25 mouse cellular contexts compared by ENCODE assay signal in the genomic region with DNA sequence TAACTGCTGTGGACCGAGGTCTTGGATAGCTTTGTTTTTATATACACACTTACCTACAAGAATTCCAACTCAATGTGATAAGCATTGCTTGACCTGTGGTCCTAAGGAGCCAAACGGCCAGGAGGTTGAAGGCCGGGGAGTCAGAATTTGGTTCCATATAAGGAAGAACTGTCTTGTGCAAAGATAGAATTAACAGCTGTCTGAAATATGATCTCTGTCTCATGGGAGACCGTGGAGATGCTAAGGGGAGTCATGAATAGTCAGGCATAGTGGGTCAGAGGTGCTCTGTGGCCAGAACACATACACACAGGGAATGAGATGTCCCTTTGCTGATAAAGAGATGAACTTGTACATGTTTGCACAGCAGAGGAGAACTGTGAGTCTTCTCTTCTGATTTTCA. TPM values are rescaled to one million over a fixed set of nuclear protein-coding genes. Genes with fewer than 3 reads are reported as not detected.
DNase-seq lines count a peak whose midpoint lies in the region; ATAC-seq and TF ChIP-seq lines count a peak whose summit lies in the region.
"Had no signal": no experiment of that assay in that cellular context is flagged by ENCODE, and none has a peak within 500 bp of the region (broad histone marks: within the 10 kb centered on the region; RNA-seq: fewer than 3 reads in every experiment).

No protein-coding gene starts in this region.

- TF ChIP-seq EP300 in stomach, postnatal 0 days (optimal IDR thresholded peaks at IDR 0.05), result no peak

- DNase-seq in gastrocnemius, adult 18-20 months (ENCODE audit: low spot score), result peak; percentile 57
- no peak for DNase-seq in gastrocnemius, adult 8-10 months (ENCODE audit: low spot score in 2 of 2)
- no peak for DNase-seq in kidney, adult 9 months
- DNase-seq in embryo, embryonic 10.5 days (ENCODE audit: low spot score), result peak; percentile 55
- no peak for DNase-seq in stomach, postnatal 0 days (ENCODE audit: low spot score)
- DNase-seq in layer of hippocampus, postnatal 36 days, result no peak
- DNase-seq: adrenal gland, postnatal 36 days; cerebellum, adult 11-12 months; cerebellum, postnatal 14 days; heart, postnatal 10 days; kidney, postnatal 25 days; liver, embryonic 13.5 days; lung, adult 2 months; lung, postnatal 14 days; thymus, postnatal 14 days had no signal

- ATAC-seq in kidney, embryonic 15.5 days (replicated peaks; ENCODE audit: low FRiP score), result no peak
- no peak for ATAC-seq in stomach, postnatal 0 days (ENCODE audit: low FRiP score, low TSS enrichment)
- no peak for ATAC-seq in intestine, embryonic 16.5 days
- ATAC-seq: activated CD4-positive, CD25-positive, alpha-beta regulatory T cell, adult 4 months; forebrain, embryonic 15.5 days; inflammation-experienced regulatory T-cells, adult 6 months had no signal

- peaks cover 75% of the 10 kb centered on the region for H3K4me1 ChIP-seq in kidney, embryonic 15.5 days
- peaks cover 17% of the 10 kb centered on the region for H3K4me1 ChIP-seq in stomach, postnatal 0 days (replicated peaks; ENCODE audit: control insufficient read depth, insufficient read depth)
- H3K4me1 ChIP-seq in intestine, embryonic 16.5 days (ENCODE audit: control insufficient read depth, insufficient read depth, low read length), result peaks cover 41% of the 10 kb centered on the region

- no peaks in the 10 kb centered on the region for H3K9me3 ChIP-seq in kidney, embryonic 15.5 days (replicated peaks)
- no peaks in the 10 kb centered on the region for H3K9me3 ChIP-seq in stomach, postnatal 0 days (ENCODE audit: control insufficient read depth, low read length)
- H3K9me3 ChIP-seq in intestine, embryonic 16.5 days (ENCODE audit: control insufficient read depth, low read length), result no peaks in the 10 kb centered on the region
- H3K9me3 ChIP-seq: embryonic facial prominence, embryonic 15.5 days; forebrain, embryonic 15.5 days; heart, embryonic 12.5 days; hindbrain, embryonic 13.5 days; liver, embryonic 13.5 days; midbrain, embryonic 12.5 days had no signal

- no peak for TF ChIP-seq CTCF in stomach, postnatal 0 days (IDR thresholded peaks at IDR 0.05; ENCODE audit: low read depth)

- H3K9ac ChIP-seq in kidney, embryonic 15.5 days, result no peak overlapping the region
- no peak overlapping the region for H3K9ac ChIP-seq in stomach, postnatal 0 days (ENCODE audit: low read length)
- no peak overlapping the region for H3K9ac ChIP-seq in intestine, embryonic 16.5 days (ENCODE audit: low read depth, low read length)
- H3K9ac ChIP-seq: embryonic facial prominence, embryonic 15.5 days; forebrain, embryonic 15.5 days; heart, embryonic 12.5 days; hindbrain, embryonic 13.5 days; liver, embryonic 13.5 days; midbrain, embryonic 12.5 days had no signal

- WGBS in kidney, embryonic 15.5 days, result 37% methylated on average over 4 of the region's 4 CpGs
- 50% methylated on average over 4 of the region's 4 CpGs for WGBS in stomach, postnatal 0 days
- WGBS in intestine, embryonic 16.5 days, result 61% methylated on average over 4 of the region's 4 CpGs

- H3K4me2 ChIP-seq in kidney, embryonic 15.5 days, result no peak overlapping the region
- no peak overlapping the region for H3K4me2 ChIP-seq in stomach, postnatal 0 days (replicated peaks; ENCODE audit: low read depth)
- no peak overlapping the region for H3K4me2 ChIP-seq in intestine, embryonic 16.5 days (ENCODE audit: low read depth, low read length)
- H3K4me2 ChIP-seq: embryonic facial prominence, embryonic 15.5 days; forebrain, embryonic 15.5 days; heart, embryonic 12.5 days; hindbrain, embryonic 13.5 days; liver, embryonic 13.5 days; midbrain, embryonic 12.5 days had no signal

- H3K27ac ChIP-seq in kidney, embryonic 15.5 days, result 0 out of 2 replicates have a peak overlapping the region, but pooled peaks have one; percentile 32
- H3K27ac ChIP-seq in stomach, postnatal 0 days (replicated peaks), result peak overlapping the region; percentile 40; the same call in 1 of the 2 replicates
- no peak overlapping the region for H3K27ac ChIP-seq in intestine, embryonic 16.5 days (ENCODE audit: low read length)
- H3K27ac ChIP-seq: embryonic facial prominence, embryonic 15.5 days; forebrain, embryonic 15.5 days; hindbrain, embryonic 13.5 days; liver, embryonic 13.5 days; midbrain, embryonic 12.5 days had no signal

- H3K27me3 ChIP-seq in kidney, embryonic 15.5 days, result no peaks in the 10 kb centered on the region
- H3K27me3 ChIP-seq in stomach, postnatal 0 days (ENCODE audit: control insufficient read depth, insufficient read depth, low read length), result no peaks in the 10 kb centered on the region
- no peaks in the 10 kb centered on the region for H3K27me3 ChIP-seq in intestine, embryonic 16.5 days (replicated peaks; ENCODE audit: control insufficient read depth, insufficient read depth, low read length)
- H3K27me3 ChIP-seq: embryonic facial prominence, embryonic 15.5 days; forebrain, embryonic 15.5 days; heart, embryonic 12.5 days; hindbrain, embryonic 13.5 days; liver, embryonic 13.5 days; midbrain, embryonic 12.5 days had no signal

- H3K4me3 ChIP-seq in kidney, embryonic 15.5 days (replicated peaks), result no peak overlapping the region
- no peak overlapping the region for H3K4me3 ChIP-seq in stomach, postnatal 0 days (ENCODE audit: low read depth, low read length)
- H3K4me3 ChIP-seq in intestine, embryonic 16.5 days (ENCODE audit: low read length), result no peak overlapping the region
- H3K4me3 ChIP-seq: embryonic facial prominence, embryonic 15.5 days; forebrain, embryonic 15.5 days; heart, embryonic 12.5 days; hindbrain, embryonic 13.5 days; liver, embryonic 13.5 days; midbrain, embryonic 12.5 days had no signal

- H3K36me3 ChIP-seq in kidney, embryonic 15.5 days, result peaks cover 7% of the 10 kb centered on the region; the same call in 1 of the 2 replicates
- H3K36me3 ChIP-seq in stomach, postnatal 0 days (ENCODE audit: control insufficient read depth, insufficient read depth, low read length), result 0 out of 2 replicates have a peak, but pooled peaks cover 3% of the 10 kb centered on the region
- no peaks in the 10 kb centered on the region; the same call in 1 of the 2 replicates for H3K36me3 ChIP-seq in intestine, embryonic 16.5 days (ENCODE audit: control insufficient read depth, insufficient read depth, low read length)
- H3K36me3 ChIP-seq: forebrain, embryonic 15.5 days; hindbrain, embryonic 13.5 days; liver, embryonic 13.5 days; midbrain, embryonic 12.5 days had no signal

RNA-seq across cellular contexts. Expression of a gene that starts 51.5 kb away (rescaled TPM):
- 10 to 100 TPM; 13.4 to 17.4 TPM for total RNA-seq in gastrocnemius, adult 18-20 months (2021)
- 10 to 100 TPM; 15.7 to 19.6 (median 16.5) TPM for total RNA-seq in gastrocnemius, adult 8-10 months (2022)
- polyA plus RNA-seq in kidney, embryonic 15.5 days (2015; fragmentation: Nextera tagmentation; extraction: Ambion mirVana), result 50.8 and 58.6 TPM in 2 replicates
- 49.8 and 51.3 TPM in 2 replicates for polyA plus RNA-seq in stomach, postnatal 0 days (2015; fragmentation: Nextera tagmentation; extraction: Ambion mirVana)
- 64.7 and 66.5 TPM in 2 replicates for polyA plus RNA-seq in intestine, embryonic 16.5 days (2015; fragmentation: Nextera tagmentation; extraction: Ambion mirVana)
- 10 to 100 TPM in 1 of 2 experiments, 1 to 10 TPM in 1; 7.2 to 11.8 TPM for total RNA-seq in layer of hippocampus, postnatal 36 days (2021)
- total RNA-seq: MEL had no signal

Comparison
In these comparisons a context has a peak if more than half of its experiments do, and no peak if none do; other contexts are left out.
1. DNase-seq: peak in gastrocnemius, adult 18-20 months (single experiment) and embryo, embryonic 10.5 days (single experiment); none in gastrocnemius, adult 8-10 months (0 of 2), kidney, adult 9 months (single experiment), stomach, postnatal 0 days (single experiment) and layer of hippocampus, postnatal 36 days (0 of 2).